Mouse (Mus musculus) adrenal gland, adult 8-10 months (tissue): ENCODE data around the gene Lrrc47. TPM values are rescaled to one million over a fixed set of nuclear protein-coding genes. Genes with fewer than 3 reads are reported as not detected.

Experiments used
- DNase-seq: peaks from one replicate; pipeline ENCODE4 v3.0.0; 2022
- total RNA-seq, 4 experiments: library from RNA; stranded (reverse); gene quantifications; 2 replicates each; pipeline ENCODE4 v1.2.4; 2022

Lrrc47 gene
- total RNA-seq, 4 experiments from 2014 or later, result 61.2 to 79.9 (median 66.8) TPM

DNA sequence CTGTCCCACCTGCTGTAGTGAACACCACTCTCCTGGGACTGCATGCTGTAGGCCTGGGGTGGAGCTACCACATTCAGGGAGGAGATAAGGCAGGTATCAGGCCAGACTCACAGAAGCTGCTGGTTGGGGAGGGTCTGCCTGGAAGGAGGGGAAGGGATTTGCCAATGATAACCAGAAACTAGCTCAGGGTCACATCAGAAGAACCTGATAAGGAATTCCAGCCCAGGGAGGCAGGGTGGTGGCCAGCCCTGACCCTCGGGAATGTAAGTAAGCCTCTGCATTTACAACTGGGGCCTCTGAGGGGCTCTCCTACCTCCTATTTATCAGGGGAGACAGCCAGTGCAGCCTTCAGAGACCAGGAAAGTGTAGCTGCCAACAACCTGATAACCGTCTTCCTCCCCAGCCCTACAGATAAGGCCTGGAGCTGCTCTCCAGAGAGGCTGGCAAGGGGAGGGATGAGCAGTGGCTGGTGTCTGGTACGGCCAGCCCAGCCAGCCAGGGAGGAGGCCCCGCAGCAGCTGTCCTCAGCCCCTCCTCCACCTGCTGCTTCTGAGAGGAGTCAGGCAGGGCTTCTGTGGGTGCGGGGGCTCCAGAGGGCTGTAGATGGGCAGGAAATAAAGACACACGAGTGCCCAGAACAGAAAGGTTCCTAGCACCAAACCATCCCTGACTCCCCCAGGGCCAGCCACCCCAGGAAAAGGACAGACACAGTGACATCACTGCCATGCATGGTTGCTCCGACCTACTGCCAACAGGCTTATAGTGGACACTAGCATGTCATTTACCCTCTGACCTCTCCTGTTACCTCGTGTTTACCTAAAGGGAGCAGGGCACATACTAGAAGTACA is 12.4 kb downstream of the Lrrc47 start:
- no peak for DNase-seq

DNA sequence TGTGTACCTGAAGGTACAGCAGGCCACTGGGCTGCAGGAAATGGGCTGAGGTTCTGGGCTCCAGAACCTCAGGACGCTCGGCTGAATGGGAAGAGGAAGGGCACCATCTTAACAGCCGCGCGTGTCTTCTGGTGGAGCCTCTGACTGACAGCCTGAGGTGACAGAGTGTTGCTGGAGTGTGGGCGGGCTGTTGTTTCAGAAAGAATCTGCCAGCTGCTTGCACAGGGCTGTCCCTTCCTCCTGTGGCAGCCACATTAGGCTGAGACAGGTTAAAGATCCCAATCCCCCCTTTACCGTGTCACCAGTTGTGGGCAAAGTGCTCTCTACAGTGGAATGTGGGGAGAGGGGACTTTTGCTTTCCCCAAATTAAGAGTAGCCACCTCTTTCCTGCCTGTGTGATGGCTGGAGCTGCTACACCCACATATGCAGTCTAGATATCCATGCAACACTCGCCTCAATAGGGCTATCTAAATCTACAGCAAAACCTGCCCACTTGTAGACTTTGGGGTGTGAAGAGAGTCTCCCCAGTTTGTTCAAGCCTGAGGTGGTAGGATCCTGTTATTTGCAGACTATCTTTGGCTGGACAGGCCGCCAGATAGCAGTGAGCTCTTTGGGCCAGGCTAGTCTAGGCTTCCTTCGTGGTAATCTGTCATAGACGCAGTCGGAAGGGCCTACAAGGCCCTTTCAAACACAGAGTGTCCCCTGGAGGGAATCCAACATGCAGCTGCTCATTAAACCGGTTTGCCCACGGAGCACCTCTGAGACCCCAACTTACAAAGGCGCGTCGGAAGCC is 13.4 kb downstream of the Lrrc47 start:
- DNase-seq, result no peak

DNA sequence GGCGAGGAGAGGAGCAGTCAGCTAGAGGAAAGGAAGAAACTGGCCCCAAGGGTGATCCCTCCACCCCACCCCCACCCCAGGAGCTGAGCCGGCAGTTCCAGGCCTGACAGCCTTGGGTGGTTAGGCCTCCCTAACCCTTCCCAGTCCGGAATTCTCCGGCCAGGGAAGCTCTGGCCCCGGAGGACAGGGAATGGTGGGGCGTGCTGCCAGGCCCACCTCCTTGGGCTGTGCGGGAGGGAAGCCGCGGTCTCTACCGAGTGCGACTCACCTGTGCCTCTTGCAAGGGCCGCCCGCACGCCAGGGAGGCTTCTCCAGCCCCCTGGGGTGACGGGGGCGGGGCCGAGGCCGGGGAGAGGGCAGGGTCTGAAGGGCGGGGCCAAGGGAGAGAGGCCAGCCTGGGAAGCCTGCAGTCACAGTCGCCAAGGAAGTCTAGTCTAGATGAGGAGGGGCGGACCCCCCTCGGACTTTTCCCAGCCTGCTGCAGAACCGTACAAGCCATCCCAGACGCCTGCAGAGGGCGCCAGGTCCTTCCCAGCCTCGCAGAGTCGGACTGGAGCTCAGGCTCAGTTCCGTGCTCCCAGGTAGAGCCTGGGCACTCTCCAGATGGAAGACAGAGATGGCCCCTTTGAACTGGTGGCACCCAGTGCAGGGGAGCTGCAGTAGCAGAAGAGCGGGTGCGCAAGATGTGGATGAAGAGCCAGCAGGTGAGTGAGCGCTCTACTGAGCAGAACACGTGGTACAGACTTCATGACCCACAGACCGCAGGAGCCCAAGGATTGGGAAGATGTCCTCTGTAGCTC is 14.3 kb downstream of the Lrrc47 start, which contains the start of gene Smim1:
Gene Smim1 (minus strand): TSS at position 590 of the 800 bp plus-strand sequence.
- peak; percentile 73 for DNase-seq

DNA sequence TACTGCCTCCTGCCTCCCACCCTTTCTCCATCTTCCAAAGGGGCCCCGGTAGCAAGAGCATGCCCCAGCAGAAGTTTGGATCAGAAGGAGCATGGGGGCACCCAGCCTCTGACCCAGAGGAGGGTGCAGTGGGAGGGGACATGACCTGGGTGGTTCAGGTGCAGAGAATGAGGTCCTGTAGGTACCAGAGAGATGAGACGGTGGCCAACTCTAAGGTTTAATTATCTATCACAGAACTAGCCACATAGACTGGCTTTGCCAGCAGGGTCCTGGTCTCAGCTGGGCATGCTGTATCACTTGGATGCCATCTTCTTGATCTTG is 14.9 kb downstream of the Lrrc47 start:
- DNase-seq, result no peak

DNA sequence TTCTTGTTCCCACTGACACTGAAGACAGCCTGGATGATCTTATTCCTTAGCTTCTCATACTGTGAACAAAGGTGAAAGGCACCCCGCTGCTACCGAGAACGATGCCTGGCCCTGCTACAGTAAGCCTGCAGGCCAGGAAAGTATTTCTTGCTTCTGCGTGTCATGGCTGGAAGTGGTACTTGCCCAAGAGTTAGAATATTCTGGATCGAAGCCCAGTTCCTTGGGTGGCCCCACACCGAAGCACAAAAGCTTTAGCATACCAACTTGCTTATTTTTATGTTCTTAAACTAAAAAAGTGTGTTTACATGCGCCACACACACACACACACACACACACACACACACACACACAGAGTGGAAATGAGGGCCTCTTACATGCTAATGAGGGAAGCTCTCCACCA is 16.5 kb downstream of the Lrrc47 start:
- DNase-seq, result no peak

DNA sequence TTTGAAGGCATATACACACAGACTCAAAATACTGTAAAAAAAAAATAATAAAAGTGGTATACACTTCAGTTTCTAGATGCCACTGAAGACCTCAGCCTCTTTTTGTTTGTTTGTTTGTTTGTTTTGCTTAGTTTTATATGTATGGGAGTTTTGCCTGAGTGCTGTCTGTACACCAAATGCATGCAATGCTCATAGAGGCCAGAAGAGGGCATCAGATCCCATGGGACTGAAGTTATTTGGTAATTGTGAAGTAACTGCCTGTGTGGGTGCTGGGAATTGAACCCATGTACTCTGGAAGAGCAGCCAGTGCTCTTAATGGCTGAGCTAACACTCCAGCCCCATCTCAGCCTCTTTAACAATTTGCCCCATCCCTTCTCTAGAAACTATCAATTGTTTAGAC is 17.1 kb downstream of the Lrrc47 start:
- no peak for DNase-seq

DNA sequence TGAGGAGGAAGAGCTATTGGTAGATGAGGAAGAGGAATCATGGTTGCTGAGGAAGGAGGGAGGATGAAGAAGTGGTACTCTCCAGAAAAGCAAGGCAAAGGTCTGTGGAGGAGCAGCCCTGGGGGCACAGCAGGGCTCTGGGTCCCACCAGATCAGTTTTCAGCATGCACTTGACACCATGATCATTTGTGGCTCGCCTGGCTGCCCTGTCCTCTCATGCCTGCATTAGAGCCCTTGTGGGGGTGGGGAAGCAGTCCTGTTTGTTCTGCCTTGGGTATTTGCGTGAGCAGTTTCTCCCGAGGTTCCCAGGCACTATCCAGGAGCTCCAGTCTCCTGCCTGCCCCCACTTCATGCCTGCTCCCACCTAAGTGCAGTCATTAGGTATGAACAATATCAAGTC is 25.6 kb downstream of the Lrrc47 start:
- DNase-seq, result no peak

DNA sequence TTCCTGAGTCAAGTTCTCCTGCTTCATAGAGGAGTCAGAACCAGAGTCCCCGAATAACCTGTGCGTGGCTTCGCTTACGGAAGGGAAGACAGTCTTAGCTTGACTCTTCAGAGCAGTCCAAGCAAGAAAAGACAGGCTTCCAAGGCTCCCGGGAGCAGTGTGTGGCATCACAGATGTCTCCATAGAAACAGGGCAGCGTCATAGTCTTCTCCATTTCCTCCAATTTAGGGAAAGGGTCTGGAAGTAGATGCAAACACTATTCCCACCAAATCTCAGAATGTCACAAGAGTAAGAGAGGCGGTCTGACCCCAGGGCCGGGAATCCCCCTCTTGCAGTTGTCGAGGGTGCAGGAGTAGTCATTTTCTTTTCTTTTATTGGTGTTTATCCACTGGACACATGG is 31.0 kb downstream of the Lrrc47 start, which contains the start of gene Ccdc27:
Gene Ccdc27 (minus strand): TSS at position 101 of the 400 bp plus-strand sequence.
- DNase-seq, result no peak

DNA sequence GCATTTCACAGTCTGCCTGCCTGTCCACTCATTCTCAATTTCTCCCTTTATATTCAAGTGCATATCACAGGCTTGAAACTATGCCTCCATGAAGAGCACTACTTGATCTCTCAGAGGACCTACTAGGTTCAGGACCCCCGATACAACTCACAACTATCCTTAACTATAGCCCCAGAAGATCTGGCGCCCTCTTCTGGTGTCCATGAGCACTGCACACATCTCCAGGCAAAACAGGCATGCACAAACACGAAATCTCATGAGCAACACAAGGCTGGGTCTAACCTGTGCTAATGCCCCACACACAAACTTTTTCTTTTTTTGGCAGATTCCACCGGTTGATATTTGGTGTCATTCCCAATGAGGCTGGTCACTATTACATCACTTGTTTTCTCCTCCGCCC is 34.3 kb downstream of the Lrrc47 start:
- DNase-seq, result no peak

DNA sequence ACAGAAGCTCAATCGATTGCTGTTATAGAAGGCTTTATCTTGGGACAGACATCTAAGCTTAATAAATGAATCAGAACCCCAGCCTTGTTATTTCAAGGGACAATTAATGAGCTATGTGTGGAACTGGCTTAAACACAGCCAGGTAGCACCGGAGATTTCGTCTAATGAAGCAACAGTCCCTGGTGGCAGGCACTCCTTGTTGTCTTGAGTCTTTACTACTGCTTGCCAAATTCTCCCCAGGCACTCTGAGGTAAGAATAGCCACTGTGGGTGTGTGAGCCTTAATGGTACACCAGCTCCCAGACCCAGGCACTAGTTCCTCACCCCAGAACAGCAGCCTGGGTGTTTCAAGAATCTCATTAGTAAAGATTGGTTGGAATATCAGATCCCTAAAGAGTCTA is 39.9 kb downstream of the Lrrc47 start:
- DNase-seq, result no peak

DNA sequence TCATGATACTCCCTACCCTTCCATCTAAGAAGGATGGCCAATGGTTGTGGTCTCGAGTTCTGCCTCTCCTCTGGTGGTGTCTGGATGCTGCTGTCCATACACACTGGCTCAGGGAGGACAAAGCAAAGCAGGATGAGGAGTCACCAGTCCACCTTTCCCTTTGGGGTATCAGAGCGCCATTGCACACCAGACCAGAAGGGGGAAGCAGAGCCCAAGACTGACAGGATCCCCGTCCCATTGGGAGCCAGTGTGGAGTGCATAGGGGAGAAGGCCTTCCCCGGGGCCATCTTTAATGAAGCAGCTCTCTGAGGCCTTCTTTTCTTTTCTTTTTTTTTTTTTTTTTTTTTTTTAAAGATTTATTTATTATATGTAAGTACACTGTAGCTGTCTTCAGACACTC is 41.5 kb downstream of the Lrrc47 start:
- DNase-seq, result no peak

DNA sequence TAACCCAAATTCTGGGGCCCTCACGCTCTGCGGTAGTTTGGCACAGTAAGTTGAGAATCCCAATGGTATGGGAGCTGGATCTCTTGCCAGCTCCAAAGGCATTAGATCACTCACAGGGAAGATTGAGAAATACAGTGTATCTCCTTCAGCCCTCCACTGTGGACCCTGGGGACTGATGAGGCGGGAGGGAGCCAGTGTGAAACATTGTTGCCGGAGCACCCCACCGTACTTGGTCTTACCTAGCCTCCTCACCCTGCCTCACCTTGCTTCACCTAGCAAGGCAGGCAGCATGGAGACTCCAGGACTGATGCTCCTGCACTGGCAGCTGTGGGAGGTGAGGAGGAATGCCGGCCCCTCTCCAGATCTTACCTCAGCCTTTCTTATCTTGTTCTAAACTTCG is 44.0 kb downstream of the Lrrc47 start:
- no peak for DNase-seq

DNA sequence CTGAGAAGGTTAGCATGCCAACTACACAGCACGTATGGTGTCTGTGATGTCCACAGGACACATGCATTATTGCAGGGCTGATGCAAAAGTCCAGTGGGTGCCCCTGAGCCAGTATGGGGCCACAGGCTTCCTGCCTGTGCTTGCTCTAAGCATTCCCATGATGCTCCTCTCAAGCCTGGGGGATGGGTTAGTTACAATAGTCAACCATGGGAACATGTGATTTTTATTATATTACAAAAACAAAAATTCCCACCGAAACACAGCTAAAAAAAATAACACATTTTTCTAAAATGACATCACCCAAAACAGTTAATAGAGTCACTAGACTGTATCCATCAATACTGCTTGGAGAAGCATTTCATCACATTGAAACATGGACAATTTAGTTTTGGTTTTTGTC is 44.5 kb downstream of the Lrrc47 start:
- no peak for DNase-seq

DNA sequence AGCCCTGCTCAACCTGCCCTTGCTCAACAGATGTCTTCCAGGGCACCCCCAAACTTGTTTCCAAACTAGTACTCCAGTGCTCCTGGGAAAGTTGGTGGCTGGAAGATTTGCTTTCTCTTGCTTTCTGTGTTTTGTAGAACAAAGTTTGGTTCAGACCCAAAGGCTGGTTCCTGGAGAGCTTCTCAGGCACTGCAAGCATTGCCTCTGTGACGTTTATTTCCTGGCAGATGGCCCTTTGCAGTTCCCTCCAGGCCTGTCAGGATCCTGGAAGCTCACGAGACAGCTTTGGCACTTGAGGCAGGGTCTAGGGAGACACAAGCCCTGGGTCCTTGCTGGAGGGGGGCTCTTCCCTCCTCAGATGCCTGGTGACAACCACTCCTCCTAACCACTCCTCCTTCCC is 45.1 kb downstream of the Lrrc47 start:
- no peak for DNase-seq

DNA sequence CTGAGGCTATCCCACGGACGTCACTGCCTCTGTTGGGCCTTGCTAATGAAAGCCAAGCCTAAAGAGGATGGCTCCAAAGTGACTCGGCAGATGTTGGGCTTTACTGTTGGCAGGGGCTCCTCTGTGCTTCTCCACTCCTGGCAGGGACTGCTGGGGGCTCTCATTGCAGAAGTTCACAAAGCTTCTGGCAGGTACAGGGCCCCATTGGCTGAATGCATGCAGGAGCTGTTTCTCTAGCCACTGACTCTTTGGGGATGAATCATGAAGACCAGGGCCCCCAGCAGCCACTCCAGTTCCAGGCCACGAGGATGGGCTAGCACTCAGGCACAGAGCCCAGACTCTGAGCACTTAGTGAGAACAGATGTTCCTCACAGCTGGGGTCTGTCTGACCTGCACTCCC is 46.2 kb downstream of the Lrrc47 start:
- no peak for DNase-seq

DNA sequence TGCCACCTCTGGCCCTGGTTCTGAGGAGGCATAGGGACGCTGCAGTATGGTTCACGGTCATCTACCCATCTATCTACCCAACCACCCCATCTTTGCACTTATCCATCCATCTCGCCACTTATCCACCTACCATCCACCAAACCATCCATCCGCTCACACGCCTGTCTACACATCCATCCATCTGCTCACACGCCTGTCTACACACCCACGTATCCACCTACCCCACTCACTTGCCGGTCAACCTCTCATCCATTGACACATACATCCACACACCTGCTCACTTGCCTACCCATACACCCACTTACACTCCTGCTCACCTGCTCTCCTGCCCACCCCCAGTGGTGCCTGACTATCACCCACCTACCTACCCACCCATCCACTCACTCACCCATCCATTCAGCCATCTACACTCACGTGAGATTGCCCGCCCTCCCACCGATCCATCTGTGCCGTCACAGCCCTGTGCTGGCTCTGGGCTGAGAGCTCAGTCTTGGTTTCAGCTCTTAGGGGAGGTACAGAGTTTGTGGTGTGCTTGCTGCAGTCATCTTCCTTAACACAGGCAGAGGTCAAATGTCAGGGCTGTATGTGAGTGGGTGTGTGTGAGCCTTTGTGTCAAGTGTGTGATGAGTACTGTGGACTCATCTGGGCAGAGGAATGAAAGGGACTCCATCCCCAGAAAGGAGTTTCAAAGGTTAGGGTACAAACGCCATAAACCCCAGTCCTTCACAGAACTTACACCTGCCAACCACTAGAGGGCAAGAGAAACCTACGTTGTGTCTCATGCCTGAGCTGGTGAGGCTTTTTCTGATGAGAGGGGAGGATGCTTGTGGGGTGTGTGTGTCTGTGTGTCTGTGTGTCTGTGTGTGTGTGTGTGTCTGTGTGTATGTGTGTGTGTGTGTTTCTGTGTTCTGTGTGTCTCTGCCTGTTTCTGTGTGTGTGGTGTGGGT is 53.6 kb downstream of the Lrrc47 start:
- no peak for DNase-seq

DNA sequence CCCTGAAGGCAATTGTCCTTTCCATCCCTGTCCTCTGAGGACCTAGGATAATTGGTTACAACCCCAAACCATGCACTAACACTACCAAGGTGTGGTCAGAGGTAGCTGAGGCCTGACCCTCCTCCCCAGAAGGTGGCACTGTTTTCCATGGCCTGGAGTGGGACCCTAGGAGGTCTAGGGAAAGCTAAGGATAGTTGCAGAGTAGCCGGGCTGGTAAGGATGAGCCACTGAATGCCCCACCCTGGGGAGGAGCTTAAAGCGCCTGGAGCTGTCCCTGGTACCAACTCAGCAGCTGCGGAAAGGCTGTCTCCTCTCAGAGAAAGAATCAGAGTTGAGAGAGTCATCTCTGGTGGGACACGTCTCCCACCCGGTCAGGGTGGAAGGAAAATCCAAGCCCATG is 59.4 kb downstream of the Lrrc47 start:
- DNase-seq, result no peak
